ENCODE assay signal across 9 mouse cellular contexts in the genomic region with DNA sequence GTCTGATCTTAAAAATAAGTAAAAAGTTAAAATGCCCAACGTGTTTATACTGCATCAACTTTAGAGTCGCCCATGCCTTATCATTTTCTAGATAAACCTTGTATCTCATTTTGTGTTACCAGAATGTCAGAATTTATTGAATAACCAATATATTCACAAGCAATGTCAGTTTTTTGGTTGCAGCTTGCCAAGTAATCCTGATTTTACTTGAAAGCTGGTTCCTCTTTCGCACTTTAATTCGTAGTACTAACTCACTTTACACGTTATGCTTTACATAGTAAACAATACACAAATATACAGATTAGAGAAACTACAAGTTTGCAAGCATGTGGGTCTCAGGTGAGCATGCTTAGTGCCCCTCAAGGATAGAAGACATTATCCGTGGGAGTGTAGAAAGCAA. TPM values are rescaled to one million over a fixed set of nuclear protein-coding genes. Genes with fewer than 3 reads are reported as not detected.
DNase-seq lines count a peak whose midpoint lies in the region; ATAC-seq and TF ChIP-seq lines count a peak whose summit lies in the region.
"Had no signal": no experiment of that assay in that cellular context is flagged by ENCODE, and none has a peak within 500 bp of the region (broad histone marks: within the 10 kb centered on the region; RNA-seq: fewer than 3 reads in every experiment).

No protein-coding gene starts in this region.

- 65% methylated on average over 6 of the region's 6 CpGs for WGBS in heart, postnatal 0 days
- 71% methylated on average over 6 of the region's 6 CpGs for WGBS in limb, embryonic 13.5 days
- WGBS in stomach, embryonic 15.5 days, result 62% methylated on average over 6 of the region's 6 CpGs

- no peaks in the 10 kb centered on the region for H3K36me3 ChIP-seq in heart, postnatal 0 days (replicated peaks; ENCODE audit: control insufficient read depth, insufficient read depth, low read length)
- H3K36me3 ChIP-seq in megakaryocyte, embryonic 14.5 days (replicated peaks; ENCODE audit: low read length), result peaks cover 17% of the 10 kb centered on the region
- no peaks in the 10 kb centered on the region for H3K36me3 ChIP-seq in limb, embryonic 13.5 days
- H3K36me3 ChIP-seq in stomach, embryonic 15.5 days, result no peaks in the 10 kb centered on the region
- H3K36me3 ChIP-seq: forebrain, embryonic 12.5 days had no signal

- H3K4me2 ChIP-seq in heart, postnatal 0 days (ENCODE audit: low read depth, low read length), result peak overlapping the region; percentile 93
- peak overlapping the region; percentile 87 for H3K4me2 ChIP-seq in limb, embryonic 13.5 days (replicated peaks)
- H3K4me2 ChIP-seq in stomach, embryonic 15.5 days, result peak overlapping the region; percentile 92

- TF ChIP-seq EP300 in heart, postnatal 0 days (IDR thresholded peaks at IDR 0.05; ENCODE audit: low read depth), result no peak

- ATAC-seq in heart, postnatal 0 days (ENCODE audit: insufficient read depth, low read depth), result no peak
- no peak for ATAC-seq in megakaryocyte, adult 5-6 weeks (ENCODE audit: poor library complexity, severe bottlenecking)
- no peak for ATAC-seq in limb, embryonic 13.5 days (ENCODE audit: low FRiP score, low read depth)
- ATAC-seq in stomach, embryonic 15.5 days (ENCODE audit: insufficient read depth, low FRiP score, low read depth), result no peak

- H3K9ac ChIP-seq in heart, postnatal 0 days (replicated peaks; ENCODE audit: low read depth, low read length), result no peak overlapping the region
- H3K9ac ChIP-seq in limb, embryonic 13.5 days, result no peak overlapping the region
- H3K9ac ChIP-seq in stomach, embryonic 15.5 days, result no peak overlapping the region

- TF ChIP-seq CTCF in heart, postnatal 0 days (IDR thresholded peaks at IDR 0.05; ENCODE audit: low read depth), result no peak

- peaks cover 22% of the 10 kb centered on the region for H3K4me1 ChIP-seq in heart, postnatal 0 days (ENCODE audit: control insufficient read depth, insufficient read depth)
- H3K4me1 ChIP-seq in megakaryocyte, embryonic 14.5 days, result peaks cover 83% of the 10 kb centered on the region
- H3K4me1 ChIP-seq in limb, embryonic 13.5 days, result 0 out of 2 replicates have a peak, but pooled peaks cover 12% of the 10 kb centered on the region
- H3K4me1 ChIP-seq in stomach, embryonic 15.5 days, result no peaks in the 10 kb centered on the region

- peak overlapping the region; percentile 59 for H3K4me3 ChIP-seq in heart, postnatal 0 days (ENCODE audit: low read depth, low read length)
- peak overlapping the region; percentile 97 for H3K4me3 ChIP-seq in megakaryocyte, embryonic 14.5 days (replicated peaks)
- H3K4me3 ChIP-seq in limb, embryonic 13.5 days, result no peak overlapping the region
- 0 out of 2 replicates have a peak overlapping the region, but pooled peaks have one; percentile 57 for H3K4me3 ChIP-seq in stomach, embryonic 15.5 days (replicated peaks)

- H3K27me3 ChIP-seq in heart, postnatal 0 days (ENCODE audit: control insufficient read depth, insufficient read depth, low read length), result 0 out of 2 replicates have a peak, but pooled peaks cover 3% of the 10 kb centered on the region
- no peaks in the 10 kb centered on the region for H3K27me3 ChIP-seq in megakaryocyte, embryonic 14.5 days (replicated peaks)
- H3K27me3 ChIP-seq in limb, embryonic 13.5 days, result peaks cover 11% of the 10 kb centered on the region
- no peaks in the 10 kb centered on the region for H3K27me3 ChIP-seq in stomach, embryonic 15.5 days (replicated peaks)

- DNase-seq in heart, postnatal 0 days (ENCODE audit: low spot score), result no peak
- DNase-seq in heart, postnatal 4 days, result no peak
- DNase-seq in cerebellum, postnatal 10 days, result no peak
- DNase-seq in frontal cortex, adult 2 months (ENCODE audit: extremely low spot score in 1 of 2, low spot score in 1 of 2), result no peak

- no peak overlapping the region for H3K27ac ChIP-seq in heart, postnatal 0 days (ENCODE audit: low read depth)
- no peak overlapping the region for H3K27ac ChIP-seq in limb, embryonic 13.5 days
- H3K27ac ChIP-seq in stomach, embryonic 15.5 days, result no peak overlapping the region
- H3K27ac ChIP-seq: forebrain, embryonic 12.5 days had no signal

- H3K9me3 ChIP-seq in heart, postnatal 0 days (replicated peaks; ENCODE audit: control insufficient read depth, low read length), result no peaks in the 10 kb centered on the region
- H3K9me3 ChIP-seq in megakaryocyte, embryonic 14.5 days, result no peaks in the 10 kb centered on the region
- no peaks in the 10 kb centered on the region for H3K9me3 ChIP-seq in limb, embryonic 13.5 days
- H3K9me3 ChIP-seq in stomach, embryonic 15.5 days, result no peaks in the 10 kb centered on the region
- H3K9me3 ChIP-seq: forebrain, embryonic 12.5 days had no signal

RNA-seq across cellular contexts. Expression of a gene that starts 15.7 kb away (rescaled TPM):
- total RNA-seq in heart, postnatal 0 days (2014; rRNA removed; ENCODE audit: low replicate concordance), result 4.3 and 9.9 TPM in 2 replicates
- polyA plus RNA-seq in heart, postnatal 0 days (2015; fragmentation: Nextera tagmentation; extraction: Ambion mirVana), result 2.5 and 3.2 TPM in 2 replicates
- 10 to 100 TPM; 10.2 to 10.8 TPM for total RNA-seq in heart, postnatal 4 days (2021)
- 0.73 TPM in 1 of 2 replicates, not detected in the other for polyA plus RNA-seq in megakaryocyte, embryonic 14.5 days (2012; ENCODE audit: insufficient read depth, low replicate concordance)
- total RNA-seq in megakaryocyte, adult 5-6 weeks (2015), result 44.5 and 46.8 TPM in 2 replicates
- 45.1 and 51.0 TPM in 2 replicates for total RNA-seq in megakaryocyte, adult 5-6 weeks (2017)
- 4.9 and 5.9 TPM in 2 replicates for polyA plus RNA-seq in limb, embryonic 13.5 days (2015; fragmentation: Nextera tagmentation; extraction: Ambion mirVana)
- polyA plus RNA-seq in stomach, embryonic 15.5 days (2015; fragmentation: Nextera tagmentation; extraction: Ambion mirVana), result 7.4 and 8.3 TPM in 2 replicates
- polyA plus RNA-seq in frontal cortex, adult 2 months (2012; rRNA removed), result 10.9 and 11.1 TPM in 2 replicates

RNA-seq across cellular contexts. Expression of a gene that starts 36.9 kb away (rescaled TPM):
- 51.0 and 59.2 TPM in 2 replicates for total RNA-seq in heart, postnatal 0 days (2014; rRNA removed; ENCODE audit: low replicate concordance)
- polyA plus RNA-seq in heart, postnatal 0 days (2015; fragmentation: Nextera tagmentation; extraction: Ambion mirVana), result 66.2 and 68.4 TPM in 2 replicates
- 10 to 100 TPM; 48.3 to 57.7 TPM for total RNA-seq in heart, postnatal 4 days (2021)
- 15.5 and 50.4 TPM in 2 replicates for polyA plus RNA-seq in megakaryocyte, embryonic 14.5 days (2012; ENCODE audit: insufficient read depth, low replicate concordance)
- 70.7 and 70.8 TPM in 2 replicates for total RNA-seq in megakaryocyte, adult 5-6 weeks (2015)
- 24.0 and 26.4 TPM in 2 replicates for total RNA-seq in megakaryocyte, adult 5-6 weeks (2017)
- polyA plus RNA-seq in limb, embryonic 13.5 days (2015; fragmentation: Nextera tagmentation; extraction: Ambion mirVana), result 72.0 and 77.5 TPM in 2 replicates
- polyA plus RNA-seq in stomach, embryonic 15.5 days (2015; fragmentation: Nextera tagmentation; extraction: Ambion mirVana), result 80.8 and 92.6 TPM in 2 replicates
- polyA plus RNA-seq in frontal cortex, adult 2 months (2012; rRNA removed), result 55.9 and 57.1 TPM in 2 replicates
